Comparison of ENCODE assay signal across 19 mouse cellular contexts in genomic region chr5:118824791-118825190, GRCm38 (mm10).
DNase-seq lines count a peak whose midpoint lies in the region; TF ChIP-seq lines count a peak whose summit lies in the region.
"Had no signal": no experiment of that assay in that cellular context is flagged by ENCODE, and none has a peak within 500 bp of the region (broad histone marks: within the 10 kb centered on the region; RNA-seq: fewer than 3 reads in every experiment).

No protein-coding gene starts in this region.

- intact Hi-C loops in gastrocnemius, adult 2 months (cut with DNase I): no loop called here

- H3K4me3 ChIP-seq in gastrocnemius, adult 2 months: peak overlapping the region; percentile 43
- H3K4me3 ChIP-seq: embryonic facial prominence, embryonic 15.5 days; erythroblast, embryonic 14.5 days; forebrain, embryonic 10.5 days; heart, embryonic 10.5 days; heart, embryonic 15.5 days; hindbrain, embryonic 13.5 days had no signal

- TF ChIP-seq CTCF in gastrocnemius, adult 2 months (IDR thresholded peaks at IDR 0.05): no peak

- peak; percentile 64 to 71 for DNase-seq in cerebellum, postnatal 10 days
- DNase-seq in cerebellum, adult 9-10 months: no peak
- peak; percentile 68 for DNase-seq in gastrocnemius, adult 2 months
- DNase-seq in gastrocnemius, postnatal 10 days: no peak
- DNase-seq in lung, postnatal 14 days: peak; percentile 10
- DNase-seq in lung, postnatal 25 days (ENCODE audit: low spot score): no peak
- DNase-seq in frontal cortex, postnatal 36 days (ENCODE audit: low spot score in 2 of 2): no peak
- DNase-seq: adrenal gland, postnatal 10 days; cerebellum, adult 11-12 months; embryo, embryonic 11 days; heart, postnatal 14 days; kidney, adult 11 months had no signal

- peak overlapping the region; percentile 41 for H3K27ac ChIP-seq in gastrocnemius, adult 2 months
- H3K27ac ChIP-seq: embryonic facial prominence, embryonic 15.5 days; forebrain, embryonic 10.5 days; heart, embryonic 10.5 days; heart, embryonic 15.5 days; hindbrain, embryonic 13.5 days; hindbrain, postnatal 0 days had no signal

Comparison
In these comparisons a context has a peak if more than half of its experiments do, and no peak if none do; other contexts are left out.
1. DNase-seq: peak in cerebellum, postnatal 10 days (2 of 2), gastrocnemius, adult 2 months (single experiment) and lung, postnatal 14 days (single experiment); none in cerebellum, adult 9-10 months (single experiment), gastrocnemius, postnatal 10 days (single experiment), lung, postnatal 25 days (single experiment) and frontal cortex, postnatal 36 days (0 of 2).